Mouse (Mus musculus) spleen, adult 2 months (tissue): ENCODE measurements at regions not wholly inside any gene's neighbourhood (a gene's known extent, or its start where the extent isn't known, plus 50 kb on each side); places are given as distances from the start of the nearest gene placed in this dataset.

Source experiments
- CTCF ChIP-seq: fragments of 200-500 bp; IDR thresholded peaks from 2 replicates; pipeline ENCODE4 v1.5.1; 2011; ENCODE audit warnings: mild to moderate bottlenecking, inconsistent platforms; ENCODE audit not compliant: insufficient read depth, insufficient read length, insufficient replicate concordance; ENCODE audit errors: extremely low read depth
- POLR2A ChIP-seq: fragments of 200-500 bp; IDR thresholded peaks from 2 replicates; pipeline ENCODE4 v1.6.1; 2011; ENCODE audit warnings: low read depth, low read length, inconsistent platforms

GRCm38 (mm10) chr2:12026220-12026619, 248.5 kb downstream of the Ankrd16 start:
- TF ChIP-seq POLR2A (no peak), CTCF (no peak)
